Mouse (Mus musculus): ENCODE measurements around the gene Zic2.

- TF ChIP-seq CTCF (IDR thresholded peaks at IDR 0.05; ENCODE audit: low read depth): no peak
- no peak for TF ChIP-seq EP300 (IDR thresholded peaks at IDR 0.05; ENCODE audit: low read depth)
These were observed 9.2 kb upstream of the Zic2 start for GRCm38 (mm10) chr14:122465931-122466490.

All from liver, embryonic 14.5 days (tissue).